Mouse (Mus musculus) CD4-positive helper T cell, adult 2 months (primary cell): ENCODE results near the gene BC024063.
A peak's percentile ranks its signal among the peaks of the same experiment; 100 is the strongest.
"Not testable (repeated sequence)": the region's sequence is repeated elsewhere in the genome, so short reads cannot be mapped to it uniquely, and the experiment has no call there.

Source experiments
- DNase-seq: peaks from one replicate; pipeline ENCODE4 v3.0.0-alpha.2; 2012; ENCODE audit warnings: low read depth, missing footprints, low spot score

Gene BC024063

GRCm38 (mm10) chr10:82082728-82083621 lies at the start of gene BC024063:
Gene BC024063 (plus strand): TSS chr10:82083353.
- DNase-seq: peak; percentile 79

- no peak for DNase-seq
Observed at GRCm38 (mm10) chr10:82042191-82042590, 41.0 kb upstream of the BC024063 start.

- DNase-seq: no peak
Observed at GRCm38 (mm10) chr10:82046603-82047002, 36.5 kb upstream of the BC024063 start.

- DNase-seq: peak; percentile 92
Observed at GRCm38 (mm10) chr10:82047597-82048459, 35.3 kb upstream of the BC024063 start, which contains the start of gene Zfp873. Gene Zfp873 (plus strand): TSS chr10:82048123.

- not testable (repeated sequence) for DNase-seq
Observed at GRCm38 (mm10) chr10:82048460-82048804, 34.7 kb upstream of the BC024063 start.

GRCm38 (mm10) chr10:82083622-82083971 lies 444 bp downstream of the BC024063 start:
- DNase-seq: not testable (repeated sequence)

- DNase-seq: no peak
Observed at GRCm38 (mm10) chr10:82117206-82117605, 34.1 kb downstream of the BC024063 start.

- DNase-seq: peak; percentile 88
Observed at GRCm38 (mm10) chr10:82127850-82128401, 44.8 kb downstream of the BC024063 start, which contains the start of gene AU041133. Gene AU041133 (plus strand): TSS chr10:82128013.

- no peak for DNase-seq
Observed at GRCm38 (mm10) chr10:82145282-82145681, 62.1 kb downstream of the BC024063 start.

GRCm38 (mm10) chr10:82147571-82147970 lies 64.4 kb downstream of the BC024063 start:
- no peak for DNase-seq
